Mouse (Mus musculus) thymus, adult 2 months (tissue): ENCODE results near the gene Rpl12. TPM values are rescaled to one million over a fixed set of nuclear protein-coding genes. Genes with fewer than 3 reads are reported as not detected.

ENCODE experiments used
- DNase-seq: peaks from one replicate; pipeline ENCODE4 v3.0.0; 2021
- H3K27ac ChIP-seq: fragments of 200-500 bp; 2 replicates; pipeline ENCODE4 v1.5.1; 2012; ENCODE audit warnings: low read length, control low read depth; ENCODE audit not compliant: control insufficient read depth, insufficient read depth
- H3K27me3 ChIP-seq: fragments of 200-500 bp; 2 replicates; pipeline ENCODE4 v1.6.1; 2012; ENCODE audit warnings: mild to moderate bottlenecking, low read length, moderate library complexity, mixed read lengths; ENCODE audit not compliant: control insufficient read depth, insufficient read depth
- H3K36me3 ChIP-seq: fragments of 200-500 bp; 2 replicates; pipeline ENCODE4 v1.6.1; 2012; ENCODE audit warnings: mild to moderate bottlenecking, low read length, moderate library complexity; ENCODE audit not compliant: control insufficient read depth, insufficient read depth
- H3K4me1 ChIP-seq: fragments of 200-500 bp; replicated peaks from 2 replicates; pipeline ENCODE4 v1.6.1; 2012; ENCODE audit warnings: low read length; ENCODE audit not compliant: control insufficient read depth, insufficient read depth
- H3K4me3 ChIP-seq: fragments of 200-500 bp; 2 replicates; pipeline ENCODE4 v1.5.1; 2012; ENCODE audit warnings: mild to moderate bottlenecking, low read length, control low read depth, moderate library complexity; ENCODE audit not compliant: control insufficient read depth, insufficient read depth
- CTCF ChIP-seq: fragments of 200-500 bp; IDR thresholded peaks from 2 replicates; pipeline ENCODE4 v1.5.1; 2012; ENCODE audit warnings: mild to moderate bottlenecking, control low read depth, low read length, moderate library complexity, borderline replicate concordance; ENCODE audit not compliant: control insufficient read depth, poor library complexity, insufficient read depth; ENCODE audit errors: extremely low read depth
- POLR2A ChIP-seq: fragments of 200-500 bp; IDR thresholded peaks from 2 replicates; pipeline ENCODE4 v1.6.1; 2012; ENCODE audit warnings: mild to moderate bottlenecking, low read length, control low read depth, moderate library complexity; ENCODE audit not compliant: control insufficient read depth, poor library complexity, insufficient read depth; ENCODE audit errors: extremely low read depth
- WGBS: fragments of 180-500 bp; shearing (Covaris S2); methylation state at CpG from one replicate; pipeline ENCODE4 v1.1.7; 2018; 5-methylcytosine and 5-hydroxymethylcytosine counted together
- polyA plus RNA-seq: library from polyadenylated mRNA; depleted of rRNA; stranded (reverse); fragments of >200 nt; gene quantifications from 2 replicates; pipeline ENCODE4 v1.2.3, GENCODE M21; 2012

Rpl12 gene
- polyA plus RNA-seq, 1 experiment, result 552 TPM

DNA sequence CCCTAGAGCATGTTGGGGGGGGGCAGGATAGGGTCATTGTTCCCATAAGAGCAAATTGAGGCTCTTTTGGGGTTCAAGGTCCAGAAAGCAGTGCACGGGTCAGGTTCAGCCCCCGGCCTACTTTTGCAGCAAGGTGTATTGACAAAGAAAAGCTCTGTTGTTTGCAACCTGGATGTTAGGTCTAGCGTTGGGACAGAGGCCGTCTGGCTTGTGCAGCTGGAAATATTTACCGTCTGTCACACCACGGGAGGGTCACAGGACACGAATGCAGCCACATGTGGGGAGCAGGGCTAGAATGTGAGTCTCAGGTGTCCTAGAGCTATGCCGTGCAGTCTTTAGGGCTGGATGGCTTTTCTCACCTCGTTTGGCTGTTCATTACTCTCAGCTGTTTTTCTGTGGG is 43.0 kb upstream of the Rpl12 start:
- Histone ChIP-seq H3K27me3 (no peaks in the 10 kb centered on the region), H3K36me3 (no peaks in the 10 kb centered on the region), H3K4me1 (peaks cover 12% of the 10 kb centered on the region), H3K4me3 (no peak overlapping the region), H3K27ac (no peak overlapping the region)
- no peak for DNase-seq
- no peak for TF ChIP-seq CTCF
- TF ChIP-seq POLR2A, result no peak
- WGBS, result 92% methylated on average over 9 of the region's 9 CpGs

- no peak overlapping the region for H3K27ac ChIP-seq
- H3K36me3 ChIP-seq, result no peaks in the 10 kb centered on the region
- 41% methylated on average over 7 of the region's 7 CpGs for WGBS
- no peak overlapping the region for H3K4me3 ChIP-seq
- DNase-seq, result no peak
- no peak for TF ChIP-seq CTCF
- TF ChIP-seq POLR2A, result no peak
- no peaks in the 10 kb centered on the region for H3K27me3 ChIP-seq
- H3K4me1 ChIP-seq, result peaks cover 12% of the 10 kb centered on the region
Observed at GRCm38 (mm10) chr2:32921235-32921634, 40.1 kb upstream of the Rpl12 start.

DNA sequence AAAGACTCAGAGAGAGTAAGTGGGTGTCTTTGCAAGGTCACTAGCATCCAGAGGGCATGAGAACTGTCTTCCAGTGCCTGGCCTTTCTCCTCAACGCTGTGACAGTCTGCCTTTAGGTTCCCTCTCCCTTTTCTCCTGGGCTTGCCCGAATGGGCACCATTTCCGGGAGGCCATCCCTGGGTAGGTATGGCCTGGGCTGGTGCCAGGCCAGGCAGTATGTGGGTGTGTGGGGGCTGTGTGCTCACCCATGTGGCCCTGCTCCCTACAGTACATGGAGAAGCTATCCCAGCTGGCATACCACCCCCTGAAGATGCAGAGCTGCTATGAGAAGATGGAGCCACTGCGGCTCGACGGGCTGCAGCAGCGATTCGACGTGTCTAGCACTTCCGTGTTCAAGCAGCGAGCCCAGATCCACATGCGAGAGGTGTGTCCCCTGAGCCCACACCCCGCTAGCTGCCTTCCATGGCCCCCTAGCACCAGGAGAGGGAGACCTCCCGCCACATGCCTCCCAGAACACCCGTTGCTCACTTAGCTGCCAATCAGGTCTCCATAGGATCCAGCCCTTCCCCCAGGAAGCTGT is 39.5 kb upstream of the Rpl12 start:
- Histone ChIP-seq H3K4me3 (no peak overlapping the region), H3K4me1 (peaks cover 19% of the 10 kb centered on the region), H3K27ac (no peak overlapping the region), H3K27me3 (no peaks in the 10 kb centered on the region), H3K36me3 (no peaks in the 10 kb centered on the region)
- 97% methylated on average over 15 of the region's 15 CpGs for WGBS
- no peak for DNase-seq
- TF ChIP-seq POLR2A (no peak), CTCF (no peak)

GRCm38 (mm10) chr2:32922564-32922963 is 38.8 kb upstream of the Rpl12 start:
- no peaks in the 10 kb centered on the region for H3K27me3 ChIP-seq
- H3K4me1 ChIP-seq, result peaks cover 16% of the 10 kb centered on the region
- no peak for DNase-seq
- no peak overlapping the region for H3K27ac ChIP-seq
- TF ChIP-seq POLR2A, result no peak
- TF ChIP-seq CTCF, result no peak
- H3K4me3 ChIP-seq, result no peak overlapping the region
- WGBS, result 94% methylated on average over 13 of the region's 13 CpGs
- no peaks in the 10 kb centered on the region for H3K36me3 ChIP-seq

GRCm38 (mm10) chr2:32923551-32924250 is 37.7 kb upstream of the Rpl12 start:
- TF ChIP-seq CTCF (no peak), POLR2A (no peak)
- peaks cover 13% of the 10 kb centered on the region for H3K4me1 ChIP-seq
- H3K36me3 ChIP-seq, result no peaks in the 10 kb centered on the region
- no peak overlapping the region for H3K4me3 ChIP-seq
- 93% methylated on average over 24 of the region's 24 CpGs for WGBS
- H3K27me3 ChIP-seq, result no peaks in the 10 kb centered on the region
- no peak for DNase-seq
- H3K27ac ChIP-seq, result no peak overlapping the region

GRCm38 (mm10) chr2:32924306-32924844 is 37.0 kb upstream of the Rpl12 start:
- H3K4me1 ChIP-seq, result peaks cover 13% of the 10 kb centered on the region
- no peak for TF ChIP-seq POLR2A
- TF ChIP-seq CTCF, result no peak
- WGBS, result 62% methylated on average over 10 of the region's 10 CpGs
- H3K4me3 ChIP-seq, result no peak overlapping the region
- no peak overlapping the region for H3K27ac ChIP-seq
- no peak for DNase-seq
- H3K36me3 ChIP-seq, result no peaks in the 10 kb centered on the region
- H3K27me3 ChIP-seq, result no peaks in the 10 kb centered on the region
